Mouse (Mus musculus): Measurements from ENCODE around the gene Mpeg1. TPM values are rescaled to one million over a fixed set of nuclear protein-coding genes. Genes with fewer than 3 reads are reported as not detected.

Gene Mpeg1
- 0.19 TPM for polyA plus RNA-seq (2021)

DNA sequence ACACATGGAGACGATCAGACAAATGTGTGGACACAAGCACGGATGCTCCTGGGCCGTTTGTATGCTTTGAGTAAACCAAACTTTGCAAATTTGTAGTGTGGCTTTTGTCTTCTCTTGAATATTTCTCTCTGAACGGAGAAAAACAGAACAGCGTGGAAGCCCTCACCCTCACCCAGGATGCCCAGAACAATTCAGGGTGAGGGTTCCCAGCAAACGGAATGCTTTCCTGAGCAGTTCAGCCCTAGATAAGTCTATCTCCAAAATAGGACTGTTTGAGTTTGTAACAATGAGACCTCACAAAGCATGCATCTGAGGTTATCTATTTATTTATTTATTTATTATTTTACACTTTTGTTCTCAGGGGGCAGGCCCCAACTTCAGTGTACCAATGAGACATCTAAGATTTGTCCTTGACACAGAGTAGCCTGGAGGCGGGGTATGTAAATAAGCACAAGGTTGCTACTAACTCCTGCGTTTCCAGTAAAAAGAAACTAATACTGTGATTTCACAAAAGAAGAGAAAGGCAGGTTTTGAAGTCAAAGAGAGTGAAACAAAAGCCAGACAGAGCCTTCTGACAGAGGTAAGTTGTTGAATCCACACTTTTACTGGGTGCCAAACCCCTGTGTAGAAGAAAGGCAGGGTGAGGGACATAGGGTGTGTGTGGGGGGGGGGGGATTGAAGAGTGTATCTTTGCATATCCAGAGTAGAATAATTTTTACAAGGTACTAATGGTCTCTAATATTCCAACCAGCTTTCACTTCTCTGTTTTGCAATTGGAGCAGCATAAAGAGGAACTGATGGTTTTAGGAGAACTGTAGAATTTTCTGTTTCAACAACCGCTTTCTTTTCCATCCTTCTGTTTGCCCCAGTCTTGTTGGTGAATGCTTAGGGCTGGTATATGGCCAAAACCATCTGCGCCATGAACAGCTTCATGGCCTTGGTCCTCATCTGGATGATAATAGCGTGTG, at the start of gene Mpeg1:
TSS of gene Mpeg1 (plus strand) at position 498 of the 968 bp plus-strand sequence.
- H3K27me3 ChIP-seq = peaks cover 3% of the 10 kb centered on the region
- ATAC-seq = no peak
- ChIA-PET CTCF (no interaction called here), POLR2A (no interaction called here)
- in situ Hi-C loops (cut with MboI; ENCODE audit: low pct_unique_long_range_greater_than_20kb) = no loop called here
- no peak for DNase-seq (ENCODE audit: low read depth, low spot score)
- TF ChIP-seq CTCF (IDR thresholded peaks at IDR 0.05) = no peak

DNA sequence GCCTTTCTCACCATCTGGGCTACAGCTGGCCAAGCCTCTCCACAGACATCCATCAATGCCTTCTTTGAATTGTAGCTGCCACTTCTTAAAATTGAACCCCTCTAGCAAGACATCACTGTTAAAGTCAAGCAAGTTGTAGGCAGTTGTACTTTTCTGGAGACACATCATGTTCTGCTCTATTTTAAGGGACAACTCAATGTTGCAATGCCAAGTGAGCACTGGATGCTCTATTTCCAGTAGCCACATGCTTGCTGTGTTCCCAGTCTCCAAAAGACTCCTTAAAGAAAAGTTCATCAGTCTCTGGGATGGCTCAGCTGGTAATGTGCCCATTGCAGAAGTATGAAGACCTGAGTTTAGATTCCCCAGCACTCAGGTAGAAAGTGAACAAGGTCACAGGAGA, 46.8 kb upstream of the Mpeg1 start:
- ChIA-PET CTCF (no interaction called here), POLR2A (no interaction called here)
- TF ChIP-seq CTCF (IDR thresholded peaks at IDR 0.05) = no peak
- in situ Hi-C loops (cut with MboI; ENCODE audit: low pct_unique_long_range_greater_than_20kb) = no loop called here
- ATAC-seq (no peak), DNase-seq (ENCODE audit: low read depth, low spot score) (no peak)
- H3K27me3 ChIP-seq = peaks cover 28% of the 10 kb centered on the region

DNA sequence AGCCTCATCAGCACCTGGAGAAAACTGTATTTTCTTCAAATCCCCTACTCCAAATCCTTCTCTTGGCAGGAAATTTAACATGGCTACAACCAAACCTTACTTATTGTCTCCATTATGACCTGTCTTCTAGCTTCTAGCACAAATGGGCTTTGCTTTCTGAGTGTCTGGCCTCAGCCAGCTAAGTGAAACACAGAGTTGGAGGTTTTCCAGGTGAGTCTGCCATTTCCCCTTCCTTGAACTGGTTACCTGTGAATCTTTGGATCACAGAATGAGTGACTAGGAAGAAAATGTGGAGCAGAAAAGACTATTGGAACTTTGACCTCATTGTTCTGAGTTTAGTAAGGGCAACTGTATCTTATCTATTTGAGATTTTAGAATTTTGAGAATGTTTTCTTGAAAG, 43.2 kb upstream of the Mpeg1 start, which contains the start of gene Olfr1441:
TSS of gene Olfr1441 (plus strand) at position 73 of the 400 bp plus-strand sequence.
- ATAC-seq = no peak
- TF ChIP-seq CTCF (IDR thresholded peaks at IDR 0.05) = no peak
- H3K27me3 ChIP-seq = peaks cover 27% of the 10 kb centered on the region
- CTCF ChIA-PET = interaction anchor here (1.2 kb wide), 1 partner anchor 12 kb away, joined by 4 read pairs; no protein-coding TSS in a partner anchor
- in situ Hi-C loops (cut with MboI; ENCODE audit: low pct_unique_long_range_greater_than_20kb) = no loop called here
- DNase-seq (ENCODE audit: low read depth, low spot score) = no peak
- POLR2A ChIA-PET = no interaction called here

DNA sequence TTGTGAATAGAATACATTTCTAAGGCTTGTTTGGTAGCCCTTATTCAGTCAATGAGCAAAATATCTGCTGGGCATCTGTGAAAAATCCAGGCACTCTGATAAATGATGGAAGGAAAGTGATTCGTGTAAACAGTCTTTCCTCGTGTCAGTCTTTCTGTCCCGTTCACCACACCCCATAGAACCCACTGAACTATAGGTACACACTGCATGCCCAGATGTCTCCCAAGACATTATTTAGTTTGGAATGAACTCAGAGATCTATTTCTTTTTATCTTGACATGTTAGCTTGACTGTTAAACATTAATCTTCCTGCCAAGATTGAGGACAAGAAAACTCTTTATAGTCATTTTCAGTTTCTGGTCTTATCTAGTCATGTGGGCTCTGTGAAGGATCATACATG, 42.3 kb upstream of the Mpeg1 start:
- in situ Hi-C loops (cut with MboI; ENCODE audit: low pct_unique_long_range_greater_than_20kb) = no loop called here
- CTCF ChIA-PET = interaction anchor here (1.5 kb wide), 1 partner anchor 100 kb away, joined by 3 read pairs; no protein-coding TSS in a partner anchor

GRCm38 (mm10) chr19:12420555-12420954, 40.0 kb upstream of the Mpeg1 start:
- peaks cover 41% of the 10 kb centered on the region for H3K27me3 ChIP-seq
- no peak for TF ChIP-seq CTCF (IDR thresholded peaks at IDR 0.05)
- ChIA-PET POLR2A (no interaction called here), CTCF (interaction anchor here (1.1 to 1.6 kb wide), 2 partner anchors 10 to 81 kb away, joined by 3 to 5 read pairs; no protein-coding TSS in a partner anchor)
- in situ Hi-C loops (cut with MboI; ENCODE audit: low pct_unique_long_range_greater_than_20kb) = loop anchor here (10.0 kb wide), 1 partner anchor 286 kb away; no protein-coding TSS in a partner anchor
- no peak for ATAC-seq
- no peak for DNase-seq (ENCODE audit: low read depth, low spot score)

More for the DNA sequence above, 42.3 kb upstream of the Mpeg1 start:
- TF ChIP-seq CTCF (IDR thresholded peaks at IDR 0.05) = no peak
- POLR2A ChIA-PET = interaction anchor here (2.0 kb wide), 1 partner anchor 11 kb away, joined by 4 read pairs; no protein-coding TSS in a partner anchor
- ATAC-seq (no peak), DNase-seq (ENCODE audit: low read depth, low spot score) (no peak)
- H3K27me3 ChIP-seq = peaks cover 32% of the 10 kb centered on the region

DNA sequence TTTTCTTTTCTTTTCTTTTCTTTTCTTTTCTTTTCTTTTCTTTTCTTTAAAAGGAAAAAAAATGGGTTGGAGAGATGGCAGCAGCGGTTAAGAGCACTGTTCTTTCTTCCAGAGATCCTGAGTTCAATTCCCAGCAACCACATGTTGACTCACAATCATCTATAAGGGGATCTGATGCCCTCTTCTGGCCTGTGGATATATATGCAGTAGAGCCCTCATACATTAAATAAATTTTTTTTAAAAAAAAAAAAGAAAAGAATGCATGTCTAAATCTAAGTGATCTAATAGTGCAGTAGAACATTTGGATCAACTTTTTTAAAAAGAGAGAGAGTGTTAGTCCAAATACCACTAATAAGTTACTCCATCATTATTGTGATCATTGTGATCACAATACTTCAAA, 38.9 kb upstream of the Mpeg1 start:
- ChIA-PET CTCF (interaction anchor here (1.1 kb wide), 1 partner anchor 80 kb away, joined by 3 read pairs; no protein-coding TSS in a partner anchor), POLR2A (no interaction called here)
- peaks cover 41% of the 10 kb centered on the region for H3K27me3 ChIP-seq
- in situ Hi-C loops (cut with MboI; ENCODE audit: low pct_unique_long_range_greater_than_20kb) = loop anchor here (10.0 kb wide), 1 partner anchor 287 kb away; no protein-coding TSS in a partner anchor
- DNase-seq (ENCODE audit: low read depth, low spot score) = no peak
- TF ChIP-seq CTCF (IDR thresholded peaks at IDR 0.05) = peak; percentile 42
- ATAC-seq = no peak

DNA sequence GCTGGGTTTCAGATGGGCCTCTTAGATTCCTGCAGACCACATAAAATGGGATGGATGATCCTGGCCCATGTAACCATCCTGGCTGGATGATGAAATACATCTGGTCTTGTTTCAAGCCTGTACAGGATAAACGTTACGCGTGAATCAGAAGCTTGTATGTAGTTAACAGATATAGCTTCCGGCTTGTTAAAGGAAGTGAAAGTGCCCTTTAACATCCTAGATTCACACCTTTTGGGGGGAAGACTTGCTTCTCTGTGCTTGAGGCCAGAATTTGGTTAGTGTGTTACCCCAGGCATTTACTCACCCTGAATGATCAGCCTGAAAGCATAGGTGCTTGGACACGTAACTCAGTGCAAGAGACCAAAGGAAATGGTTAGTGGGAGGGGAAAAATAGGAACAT, 33.5 kb upstream of the Mpeg1 start:
- ChIA-PET CTCF (interaction anchor here (1.1 kb wide), 1 partner anchor 11 kb away, joined by 3 read pairs; no protein-coding TSS in a partner anchor), POLR2A (no interaction called here)
- in situ Hi-C loops (cut with MboI; ENCODE audit: low pct_unique_long_range_greater_than_20kb) = loop anchor here (10.0 to 25.0 kb wide), 2 partner anchors 292 to 1385 kb away; partner anchors contain the start of gene Olfr1499
- peaks cover 47% of the 10 kb centered on the region for H3K27me3 ChIP-seq
- TF ChIP-seq CTCF (IDR thresholded peaks at IDR 0.05) = no peak
- DNase-seq (ENCODE audit: low read depth, low spot score) (no peak), ATAC-seq (no peak)

DNA sequence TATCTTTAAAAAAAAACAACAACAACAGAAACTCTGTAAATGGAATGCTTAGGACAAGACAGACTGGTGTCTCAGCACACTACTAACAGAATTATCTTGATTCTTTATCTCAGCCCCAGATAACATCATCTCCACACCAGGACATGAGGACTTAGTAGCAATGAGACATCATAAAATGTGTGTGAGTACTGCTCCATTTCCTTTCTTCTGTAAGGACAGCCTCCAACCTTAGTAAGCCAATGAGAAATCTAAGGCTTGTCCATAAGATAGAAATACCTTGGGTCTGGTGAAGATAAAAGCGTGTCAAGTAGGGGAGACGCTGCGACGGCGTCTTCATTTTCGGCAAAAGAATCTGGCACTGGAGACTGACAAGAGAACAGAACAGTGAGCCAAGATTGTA, 33.0 kb upstream of the Mpeg1 start, which contains the start of gene Pfpl:
TSS of gene Pfpl (plus strand) at position 301 of the 400 bp plus-strand sequence.
- DNase-seq (ENCODE audit: low read depth, low spot score) (no peak), ATAC-seq (no peak)
- CTCF ChIA-PET = no interaction called here
- no peak for TF ChIP-seq CTCF (IDR thresholded peaks at IDR 0.05)
- in situ Hi-C loops (cut with MboI; ENCODE audit: low pct_unique_long_range_greater_than_20kb) = loop anchor here (10.0 to 25.0 kb wide), 2 partner anchors 293 to 1385 kb away; partner anchors contain the start of gene Olfr1499
- POLR2A ChIA-PET = no interaction called here
- H3K27me3 ChIP-seq = peaks cover 47% of the 10 kb centered on the region

GRCm38 (mm10) chr19:12433033-12433432, 27.5 kb upstream of the Mpeg1 start:
- DNase-seq (ENCODE audit: low read depth, low spot score) (peak; percentile 12), ATAC-seq (peak; percentile 82)
- TF ChIP-seq CTCF (IDR thresholded peaks at IDR 0.05) = peak; percentile 86
- in situ Hi-C loops (cut with MboI; ENCODE audit: low pct_unique_long_range_greater_than_20kb) = loop anchor here (5.0 to 25.0 kb wide), 4 partner anchors 34 to 1379 kb away; partner anchors contain the start of genes Dtx4 and Olfr1499
- H3K27me3 ChIP-seq = peaks cover 25% of the 10 kb centered on the region
- CTCF ChIA-PET = interaction anchor here (0.8 to 5.9 kb wide), 9 partner anchors 11 to 160 kb away, joined by 3 to 44 read pairs (median 4); partner anchors contain the start of gene Dtx4
- POLR2A ChIA-PET = no interaction called here

- H3K27me3 ChIP-seq = peaks cover 11% of the 10 kb centered on the region
- POLR2A ChIA-PET = no interaction called here
- in situ Hi-C loops (cut with MboI; ENCODE audit: low pct_unique_long_range_greater_than_20kb) = loop anchor here (25.0 kb wide), 1 partner anchor 1377 kb away; the partner anchor contains the start of gene Olfr1499
- CTCF ChIA-PET = interaction anchor here (1.6 to 3.4 kb wide), 3 partner anchors 29 to 67 kb away, joined by 4 to 10 read pairs (median 9); partner anchors contain the start of gene Dtx4
- TF ChIP-seq CTCF (IDR thresholded peaks at IDR 0.05) = no peak
- ATAC-seq (no peak), DNase-seq (ENCODE audit: low read depth, low spot score) (peak; percentile 7)
These were observed 25.6 kb upstream of the Mpeg1 start for GRCm38 (mm10) chr19:12435011-12435416.

Data from Patski (cell line).